In the genomic region with DNA sequence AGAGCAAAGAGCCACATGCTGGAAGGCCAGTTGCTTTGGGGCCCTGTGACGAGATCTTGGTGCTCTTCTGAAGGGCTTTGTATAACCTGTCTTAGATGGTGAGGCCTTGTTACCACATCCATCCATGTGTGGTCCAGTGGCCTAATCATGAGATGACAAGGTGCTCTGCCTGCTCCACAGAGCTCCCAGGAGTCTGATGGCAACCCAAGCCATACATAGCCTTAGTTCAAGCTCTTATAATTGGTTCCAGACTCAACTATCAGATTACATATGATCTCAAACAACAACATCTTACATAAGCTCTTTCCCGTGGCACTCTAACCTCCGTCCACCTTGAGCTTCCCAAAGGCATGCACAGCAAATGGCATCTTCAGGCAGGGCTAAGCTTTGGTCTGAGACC, we compare ENCODE assay signal across 24 mouse cellular contexts. TPM values are rescaled to one million over a fixed set of nuclear protein-coding genes. Genes with fewer than 3 reads are reported as not detected.
"Had no signal": no experiment of that assay in that cellular context is flagged by ENCODE, and none has a peak within 500 bp of the region (broad histone marks: within the 10 kb centered on the region; RNA-seq: fewer than 3 reads in every experiment).

Gene Ces1a (minus strand): TSS at position 101 of the 400 bp plus-strand sequence.

- DNase-seq: lung, adult 18-20 months; lung, postnatal 10 days; lung, postnatal 4 days; midbrain, embryonic 14.5 days; retina, postnatal 1 day; right cerebral cortex, adult 18-20 months; right cerebral cortex, postnatal 25 days; right cerebral cortex, postnatal 4 days; spleen, adult 18-20 months; thymus, adult 18-20 months; thymus, postnatal 14 days; thymus, postnatal 36 days had no signal

- H3K4me1 ChIP-seq: midbrain, embryonic 10.5 days; midbrain, embryonic 12.5 days; neural tube, embryonic 13.5 days; neural tube, embryonic 15.5 days had no signal

- H3K9me3 ChIP-seq: midbrain, embryonic 10.5 days; midbrain, embryonic 12.5 days; neural tube, embryonic 13.5 days; neural tube, embryonic 15.5 days had no signal

- H3K4me3 ChIP-seq: midbrain, embryonic 10.5 days; midbrain, embryonic 12.5 days; myocyte; neural tube, embryonic 13.5 days; neural tube, embryonic 15.5 days had no signal

- H3K27ac ChIP-seq: midbrain, embryonic 10.5 days; midbrain, embryonic 12.5 days; neural tube, embryonic 13.5 days; neural tube, embryonic 15.5 days had no signal

- ATAC-seq: midbrain, embryonic 16.5 days had no signal

- H3K9ac ChIP-seq: lung, embryonic 14.5 days; midbrain, embryonic 12.5 days; neural tube, embryonic 13.5 days; neural tube, embryonic 15.5 days had no signal

- H3K4me2 ChIP-seq: lung, embryonic 14.5 days; midbrain, embryonic 12.5 days; neural tube, embryonic 13.5 days; neural tube, embryonic 15.5 days had no signal

- H3K27me3 ChIP-seq: midbrain, embryonic 12.5 days; neural tube, embryonic 13.5 days; neural tube, embryonic 15.5 days had no signal

- H3K36me3 ChIP-seq: midbrain, embryonic 10.5 days; midbrain, embryonic 12.5 days; neural tube, embryonic 13.5 days; neural tube, embryonic 15.5 days had no signal

RNA-seq across cellular contexts. Expression of gene Ces1a, which starts in this region (rescaled TPM):
- total RNA-seq: megakaryocyte, adult 5-6 weeks; megakaryocyte-erythroid progenitor cell, adult 5-6 weeks had no signal
- polyA plus RNA-seq: lung, embryonic 14.5 days; midbrain, embryonic 10.5 days; midbrain, embryonic 12.5 days; midbrain, embryonic 14.5 days; midbrain, embryonic 16.5 days; neural tube, embryonic 11.5 days; neural tube, embryonic 13.5 days; stomach, embryonic 14.5 days; stomach, embryonic 16.5 days had no signal
